Mouse (Mus musculus) neural tube, embryonic 12.5 days (tissue): ENCODE results near the gene Tmem170b. TPM values are rescaled to one million over a fixed set of nuclear protein-coding genes. Genes with fewer than 3 reads are reported as not detected.
"Not testable (repeated sequence)": the region's sequence is repeated elsewhere in the genome, so short reads cannot be mapped to it uniquely, and the experiment has no call there.

Experiments used
- ATAC-seq: fragments of 200-750 bp; cut with Nextera tagmentation; 2 replicates; pipeline ENCODE4 v1.8.0; 2017; ENCODE audit warnings: low read depth, mild to moderate bottlenecking, moderate TSS enrichment, moderate library complexity; ENCODE audit not compliant: low FRiP score
- H3K27ac ChIP-seq: fragments of 300-500 bp; sonication (generic); 2 replicates; pipeline ENCODE4 v1.5.1; 2016
- H3K27me3 ChIP-seq: fragments of 300-500 bp; sonication (generic); replicated peaks from 2 replicates; pipeline ENCODE4 v1.6.1; 2016; ENCODE audit warnings: mild to moderate bottlenecking
- H3K36me3 ChIP-seq: fragments of 300-500 bp; sonication (generic); 2 replicates; pipeline ENCODE4 v1.6.1; 2016; ENCODE audit warnings: mild to moderate bottlenecking
- H3K4me1 ChIP-seq: fragments of 300-500 bp; sonication (generic); 2 replicates; pipeline ENCODE4 v1.6.1; 2016
- H3K4me2 ChIP-seq: fragments of 300-500 bp; sonication (generic); replicated peaks from 2 replicates; pipeline ENCODE4 v1.6.1; 2016; ENCODE audit warnings: mild to moderate bottlenecking
- H3K4me3 ChIP-seq: fragments of 300-500 bp; sonication (generic); 2 replicates; pipeline ENCODE4 v1.5.1; 2016
- H3K9ac ChIP-seq: fragments of 300-500 bp; sonication (generic); 2 replicates; pipeline ENCODE4 v1.6.1; 2016; ENCODE audit warnings: mild to moderate bottlenecking
- H3K9me3 ChIP-seq: fragments of 300-500 bp; sonication (generic); 2 replicates; pipeline ENCODE4 v1.6.1; 2016; ENCODE audit warnings: mild to moderate bottlenecking
- whole genome bisulfite sequencing: fragments of 180-500 bp; shearing (Covaris S2); methylation state at CpG from one replicate; pipeline ENCODE4 v1.1.7; 2016; 5-methylcytosine and 5-hydroxymethylcytosine counted together
- polyA plus RNA-seq: library from polyadenylated mRNA; unstranded; fragments of >200 nt; fragmentation: Nextera tagmentation; extraction: Ambion mirVana; gene quantifications from 2 replicates; pipeline ENCODE4 v1.2.1, GENCODE M21; 2016

Gene Tmem170b
- polyA plus RNA-seq, 1 experiment from 2014 or later = 27.4 TPM

- H3K9ac ChIP-seq = no peak overlapping the region
- H3K9me3 ChIP-seq = no peaks in the 10 kb centered on the region
- H3K36me3 ChIP-seq = no peaks in the 10 kb centered on the region
- H3K27ac ChIP-seq = no peak overlapping the region
- WGBS = 83% methylated on average over 2 of the region's 2 CpGs
- no peaks in the 10 kb centered on the region for H3K27me3 ChIP-seq
- no peaks in the 10 kb centered on the region for H3K4me1 ChIP-seq
- ATAC-seq = no peak
- H3K4me3 ChIP-seq = no peak overlapping the region
- no peak overlapping the region for H3K4me2 ChIP-seq
Measured at GRCm38 (mm10) chr13:41653791-41654190, 48.1 kb downstream of the Tmem170b start.

DNA sequence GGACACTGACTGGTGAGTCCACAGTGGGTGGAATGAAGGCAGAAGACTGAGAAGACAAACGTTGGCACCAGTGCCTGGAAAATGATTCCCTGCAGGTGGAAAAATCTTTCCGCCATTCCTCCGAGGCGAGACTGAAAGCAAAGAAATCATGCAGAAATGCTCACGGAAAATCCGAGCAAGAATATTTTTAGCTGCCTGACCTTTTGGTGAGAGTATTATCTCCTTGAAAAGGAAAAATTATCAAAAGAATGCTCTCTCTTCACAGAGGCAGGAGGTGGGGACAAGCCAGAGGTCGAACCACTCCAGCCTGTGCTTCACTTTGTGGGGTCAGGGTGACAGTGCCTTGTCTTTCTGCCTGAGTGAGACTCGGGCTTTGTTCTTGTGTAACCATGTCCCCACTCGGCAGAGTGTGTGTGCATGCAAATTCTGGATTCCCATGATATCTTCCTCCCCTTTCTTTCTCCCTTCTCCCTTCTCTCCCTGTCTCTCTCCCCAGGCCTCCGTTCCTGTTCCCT is 49.9 kb downstream of the Tmem170b start:
- H3K27ac ChIP-seq = no peak overlapping the region
- H3K4me3 ChIP-seq = no peak overlapping the region
- no peaks in the 10 kb centered on the region for H3K4me1 ChIP-seq
- 76% methylated on average over 10 of the region's 10 CpGs for WGBS
- no peak overlapping the region for H3K4me2 ChIP-seq
- no peak overlapping the region for H3K9ac ChIP-seq
- H3K36me3 ChIP-seq = no peaks in the 10 kb centered on the region
- no peaks in the 10 kb centered on the region for H3K27me3 ChIP-seq
- ATAC-seq = no peak
- H3K9me3 ChIP-seq = no peaks in the 10 kb centered on the region

GRCm38 (mm10) chr13:41660052-41660793 is 54.5 kb downstream of the Tmem170b start:
- no peak for ATAC-seq
- no peak overlapping the region for H3K4me2 ChIP-seq
- no peaks in the 10 kb centered on the region for H3K9me3 ChIP-seq
- no peak overlapping the region for H3K27ac ChIP-seq
- H3K36me3 ChIP-seq = no peaks in the 10 kb centered on the region
- no peaks in the 10 kb centered on the region for H3K27me3 ChIP-seq
- 79% methylated on average over 11 of the region's 11 CpGs for WGBS
- H3K4me1 ChIP-seq = peaks cover 5% of the 10 kb centered on the region; the same call in 1 of the 2 replicates
- no peak overlapping the region for H3K9ac ChIP-seq
- no peak overlapping the region for H3K4me3 ChIP-seq

DNA sequence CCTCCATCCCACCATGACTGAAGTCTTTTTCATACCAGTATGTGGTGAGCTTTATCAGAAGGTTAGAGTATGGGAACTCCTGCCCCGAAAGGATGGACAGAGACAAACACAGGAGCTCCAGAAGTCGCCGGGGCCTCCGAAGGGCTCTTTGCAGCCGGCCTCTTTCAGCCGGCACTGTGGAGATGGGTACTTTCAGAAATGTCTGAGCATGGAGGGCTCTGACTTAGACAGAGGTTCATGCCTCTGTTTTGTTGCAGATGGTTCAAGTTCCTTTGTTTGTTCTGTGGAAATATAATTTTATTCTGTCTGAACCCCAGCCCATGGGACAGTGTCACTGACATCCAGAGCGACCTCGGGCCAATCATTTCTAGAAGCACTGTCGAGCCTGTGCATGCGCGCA is 55.4 kb downstream of the Tmem170b start:
- H3K4me3 ChIP-seq = no peak overlapping the region
- ATAC-seq = no peak
- H3K4me2 ChIP-seq = no peak overlapping the region
- H3K36me3 ChIP-seq = no peaks in the 10 kb centered on the region
- H3K9ac ChIP-seq = no peak overlapping the region
- WGBS = 91% methylated on average over 11 of the region's 11 CpGs
- H3K9me3 ChIP-seq = no peaks in the 10 kb centered on the region
- no peaks in the 10 kb centered on the region for H3K27me3 ChIP-seq
- H3K4me1 ChIP-seq = peaks cover 5% of the 10 kb centered on the region; the same call in 1 of the 2 replicates
- no peak overlapping the region for H3K27ac ChIP-seq

GRCm38 (mm10) chr13:41662401-41663070 is 56.8 kb downstream of the Tmem170b start:
- no peaks in the 10 kb centered on the region for H3K36me3 ChIP-seq
- 52% methylated on average over 17 of the region's 17 CpGs for WGBS

DNA sequence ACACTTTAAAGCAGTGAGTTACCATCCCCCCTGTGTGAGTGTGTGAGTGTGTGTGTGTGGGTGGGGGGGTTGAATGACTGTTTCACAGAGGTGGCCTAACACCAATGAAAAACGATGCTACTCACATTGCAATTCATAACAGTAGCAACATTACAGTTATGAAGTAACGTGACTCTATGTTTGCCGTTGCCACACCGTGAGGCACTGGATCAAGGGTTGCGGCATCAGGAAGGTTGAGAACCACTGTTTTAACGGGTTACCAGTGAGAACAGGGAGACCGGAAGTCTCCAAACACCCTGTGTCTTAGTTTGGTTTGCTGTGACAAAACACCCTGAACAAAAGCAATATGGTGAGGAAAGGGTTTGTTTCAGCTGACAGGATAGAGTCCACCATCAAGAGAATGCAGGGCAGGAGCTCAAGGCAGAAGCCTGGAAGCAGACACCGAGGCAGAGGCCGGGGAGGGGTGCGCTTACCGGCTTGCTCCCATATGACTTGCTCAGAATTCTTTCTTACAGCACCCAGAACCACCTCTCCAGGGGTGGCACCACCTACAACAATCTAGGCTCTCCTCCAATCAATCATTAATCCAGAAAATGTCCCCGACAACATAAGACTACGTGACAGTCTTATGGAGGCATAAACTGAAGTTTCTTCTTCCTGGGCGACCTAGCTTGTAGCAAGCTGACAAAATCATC is 57.9 kb downstream of the Tmem170b start:
- no peak overlapping the region for H3K4me3 ChIP-seq
- H3K4me1 ChIP-seq = peaks cover 5% of the 10 kb centered on the region; the same call in 1 of the 2 replicates
- H3K9ac ChIP-seq = no peak overlapping the region
- no peak overlapping the region for H3K27ac ChIP-seq
- no peaks in the 10 kb centered on the region for H3K36me3 ChIP-seq
- 92% methylated on average over 14 of the region's 14 CpGs for WGBS
- no peak for ATAC-seq
- no peak overlapping the region for H3K4me2 ChIP-seq
- no peaks in the 10 kb centered on the region for H3K27me3 ChIP-seq
- no peaks in the 10 kb centered on the region for H3K9me3 ChIP-seq

More at GRCm38 (mm10) chr13:41662401-41663070, 56.8 kb downstream of the Tmem170b start:
- no peak overlapping the region for H3K4me3 ChIP-seq
- peaks cover 5% of the 10 kb centered on the region; the same call in 1 of the 2 replicates for H3K4me1 ChIP-seq
- no peak overlapping the region for H3K4me2 ChIP-seq
- H3K27me3 ChIP-seq = no peaks in the 10 kb centered on the region
- no peak overlapping the region for H3K27ac ChIP-seq
- no peaks in the 10 kb centered on the region for H3K9me3 ChIP-seq
- no peak for ATAC-seq
- H3K9ac ChIP-seq = no peak overlapping the region

GRCm38 (mm10) chr13:41669951-41670350 is 64.2 kb downstream of the Tmem170b start:
- Histone ChIP-seq H3K4me3 (no peak overlapping the region), H3K36me3 (no peaks in the 10 kb centered on the region), H3K9me3 (no peaks in the 10 kb centered on the region), H3K4me1 (no peaks in the 10 kb centered on the region), H3K9ac (no peak overlapping the region), H3K27ac (no peak overlapping the region), H3K27me3 (no peaks in the 10 kb centered on the region), H3K4me2 (no peak overlapping the region)
- ATAC-seq = no peak
- WGBS = 95% methylated on average over 2 of the region's 2 CpGs

GRCm38 (mm10) chr13:41670386-41671130 is 64.9 kb downstream of the Tmem170b start:
- H3K4me1 ChIP-seq = no peaks in the 10 kb centered on the region
- no peak overlapping the region for H3K27ac ChIP-seq
- no peak for ATAC-seq
- no peak overlapping the region for H3K4me2 ChIP-seq
- H3K36me3 ChIP-seq = no peaks in the 10 kb centered on the region
- no peaks in the 10 kb centered on the region for H3K27me3 ChIP-seq
- no peak overlapping the region for H3K9ac ChIP-seq
- 72% methylated on average over 7 of the region's 7 CpGs for WGBS
- H3K4me3 ChIP-seq = no peak overlapping the region
- no peaks in the 10 kb centered on the region for H3K9me3 ChIP-seq

GRCm38 (mm10) chr13:41671136-41671705 is 65.5 kb downstream of the Tmem170b start:
- H3K36me3 ChIP-seq = no peaks in the 10 kb centered on the region
- no peak overlapping the region for H3K4me2 ChIP-seq
- H3K27ac ChIP-seq = no peak overlapping the region
- WGBS = 92% methylated on average over 11 of the region's 11 CpGs
- no peak overlapping the region for H3K9ac ChIP-seq
- H3K9me3 ChIP-seq = no peaks in the 10 kb centered on the region
- H3K4me3 ChIP-seq = no peak overlapping the region
- no peaks in the 10 kb centered on the region for H3K4me1 ChIP-seq
- no peak for ATAC-seq
- H3K27me3 ChIP-seq = no peaks in the 10 kb centered on the region

DNA sequence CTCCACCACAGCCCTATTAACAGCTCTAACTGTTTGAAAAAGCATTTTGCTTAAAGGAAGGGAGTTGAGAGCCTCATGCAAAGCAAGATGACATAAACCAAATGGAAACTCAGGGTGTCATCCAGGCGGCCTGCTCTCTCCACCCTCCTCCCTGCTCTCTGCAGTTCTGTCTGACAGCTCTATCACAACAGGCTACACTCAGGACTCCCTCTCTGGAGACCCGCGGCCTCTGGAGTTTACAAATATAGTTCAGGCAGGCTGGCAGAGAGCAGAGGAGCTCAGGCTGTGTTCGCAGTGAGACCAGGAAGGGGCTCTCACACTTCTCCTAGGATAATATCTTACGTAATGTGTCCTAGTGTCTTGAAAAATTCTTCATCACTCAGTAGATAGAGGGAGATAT is 67.2 kb downstream of the Tmem170b start:
- H3K27ac ChIP-seq, H3K27me3 ChIP-seq, H3K9me3 ChIP-seq, H3K4me1 ChIP-seq, H3K9ac ChIP-seq, H3K4me3 ChIP-seq, ATAC-seq, H3K4me2 ChIP-seq, H3K36me3 ChIP-seq: not testable (repeated sequence)
- 55% methylated on average over 5 of the region's 5 CpGs for WGBS

DNA sequence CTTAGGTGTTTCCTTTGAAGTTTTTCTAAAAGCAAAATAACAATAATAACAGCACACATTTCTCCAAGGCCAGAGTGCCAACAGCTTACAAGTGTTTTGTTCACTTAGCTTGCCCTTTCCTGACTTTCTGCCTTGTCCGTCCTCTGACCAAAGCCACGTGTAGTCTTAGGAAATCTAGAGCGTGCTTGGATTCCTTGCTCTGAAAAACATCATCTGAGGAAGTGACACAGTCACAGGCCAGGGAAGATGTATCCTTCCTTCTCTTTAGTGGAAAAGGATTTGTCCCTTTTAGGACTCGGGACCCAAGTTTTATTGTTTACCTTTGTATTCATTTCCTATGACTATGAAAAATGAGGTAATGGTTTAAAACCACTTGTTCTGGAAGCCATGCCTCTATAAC is 67.8 kb downstream of the Tmem170b start:
- H3K4me3 ChIP-seq = no peak overlapping the region
- H3K36me3 ChIP-seq = no peaks in the 10 kb centered on the region
- H3K4me2 ChIP-seq = no peak overlapping the region
- H3K27ac ChIP-seq = no peak overlapping the region
- no peaks in the 10 kb centered on the region for H3K9me3 ChIP-seq
- ATAC-seq = no peak
- 80% methylated on average over 4 of the region's 4 CpGs for WGBS
- no peak overlapping the region for H3K9ac ChIP-seq
- no peaks in the 10 kb centered on the region for H3K27me3 ChIP-seq
- H3K4me1 ChIP-seq = no peaks in the 10 kb centered on the region
